Mouse (Mus musculus): ENCODE data around the gene Pigs. TPM values are rescaled to one million over a fixed set of nuclear protein-coding genes. Genes with fewer than 3 reads are reported as not detected.

Pigs gene
- 10 to 100 TPM; 58.2 to 58.3 TPM for total RNA-seq (2021)
- long read RNA-seq, experiment 1, transcript Pigs-201 (12 exons, 2,501 nt) = major isoform, 93 of 112 reads
- long read RNA-seq, experiment 1, partial matches to known transcripts = 15 of 112 reads
- long read RNA-seq, experiment 1, other reads (novel, unspliced or antisense) = 4 of 112 reads
- long read RNA-seq, experiment 2, transcript Pigs-201 (12 exons, 2,501 nt) = major isoform, 102 of 163 reads
- long read RNA-seq, experiment 2, partial matches to known transcripts = 53 of 163 reads
- long read RNA-seq, experiment 2, other reads (novel, unspliced or antisense) = 8 of 163 reads

DNA sequence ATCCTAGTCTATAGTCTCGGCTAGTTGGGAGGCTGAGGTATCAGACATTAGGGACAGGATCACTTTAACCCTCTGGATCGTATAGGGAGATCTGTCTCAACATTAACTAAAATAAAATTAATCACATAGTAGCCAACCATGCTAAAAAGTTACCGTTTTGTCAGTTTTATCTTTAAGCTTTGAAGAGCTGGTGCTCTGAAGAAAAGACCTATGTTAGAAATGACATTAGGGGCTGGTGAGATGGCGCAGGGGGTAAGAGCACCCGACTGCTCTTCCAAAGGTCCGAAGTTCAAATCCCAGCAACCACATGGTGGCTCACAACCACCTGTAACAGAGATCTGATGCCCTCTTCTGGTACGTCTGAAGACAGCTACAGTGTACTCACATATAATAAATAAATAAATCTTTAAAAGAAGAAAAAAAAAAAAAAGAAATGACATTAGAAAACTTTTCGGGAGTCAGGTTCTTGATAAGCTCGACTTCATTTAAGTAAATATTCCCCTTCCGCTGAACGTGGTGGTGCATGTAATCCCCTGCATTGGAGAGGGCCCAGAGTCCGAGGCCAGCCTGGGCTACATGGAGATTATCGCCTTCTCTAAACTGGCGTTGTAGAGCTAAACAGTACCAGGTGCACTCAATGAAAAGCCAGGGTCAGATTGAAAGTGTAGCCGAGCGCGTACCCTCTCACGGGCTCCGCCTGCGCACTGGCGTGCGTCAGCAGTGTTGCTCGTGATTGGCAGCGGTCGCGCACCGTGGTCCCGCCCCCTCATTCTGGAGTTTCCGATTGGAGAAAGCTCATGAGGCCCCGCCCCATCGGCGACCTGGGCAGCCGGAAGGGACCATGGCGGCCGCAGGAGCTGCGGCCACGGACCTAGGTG lies at the start of gene Pigs:
Gene Pigs (plus strand): TSS at position 782 of the 878 bp plus-strand sequence.
- DNase-seq (ENCODE audit: low spot score in 2 of 2) = peak; percentile 91 to 92

DNA sequence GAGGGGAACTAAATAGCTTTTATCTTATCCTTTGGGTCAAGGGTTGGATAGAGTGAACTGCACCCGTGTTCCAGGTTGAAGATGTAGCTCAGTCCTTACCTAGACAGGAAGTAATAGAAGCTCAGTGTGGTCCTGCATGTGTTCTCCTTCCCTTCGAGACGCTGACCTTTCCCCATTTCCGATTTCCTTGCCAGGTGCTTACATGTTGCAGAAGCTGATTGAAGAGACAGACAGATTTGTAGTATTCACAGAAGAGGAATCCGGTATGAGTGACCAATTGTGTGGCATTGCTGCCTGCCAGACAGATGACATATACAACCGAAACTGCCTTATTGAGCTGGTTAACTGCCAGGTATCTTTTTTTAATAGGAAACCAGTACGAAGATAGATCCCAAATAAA lies 49.4 kb upstream of the Pigs start:
- no peak for DNase-seq (ENCODE audit: low spot score in 2 of 2)

GRCm38 (mm10) chr11:78279586-78279985 lies 48.6 kb upstream of the Pigs start:
- DNase-seq (ENCODE audit: low spot score in 2 of 2) = no peak

- no peak for DNase-seq (ENCODE audit: low spot score in 2 of 2)
Observed at GRCm38 (mm10) chr11:78289146-78289763, 39.0 kb upstream of the Pigs start.

DNA sequence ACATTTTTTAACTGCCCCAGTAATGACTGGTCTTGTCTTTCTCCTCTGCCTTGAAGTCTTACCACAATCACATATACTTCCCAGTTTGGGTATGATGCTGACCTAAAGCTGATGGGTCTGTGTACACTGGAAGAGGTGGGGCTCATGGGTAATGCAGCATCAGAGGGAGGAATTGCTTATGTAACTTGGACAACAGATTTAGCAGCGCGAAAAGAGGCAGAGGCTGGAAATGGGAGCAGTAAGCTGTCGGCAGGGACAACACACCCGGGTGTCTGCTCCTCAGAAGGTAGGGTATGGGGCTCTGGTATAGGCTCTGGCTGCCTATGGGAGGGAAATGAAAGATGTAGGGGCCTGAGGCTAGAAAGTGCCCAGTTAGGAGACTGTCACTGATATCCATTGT lies 37.6 kb upstream of the Pigs start, which contains the start of gene BC030499:
Gene BC030499 (plus strand): TSS at position 188 of the 400 bp plus-strand sequence.
- DNase-seq (ENCODE audit: low spot score in 2 of 2) = no peak

DNA sequence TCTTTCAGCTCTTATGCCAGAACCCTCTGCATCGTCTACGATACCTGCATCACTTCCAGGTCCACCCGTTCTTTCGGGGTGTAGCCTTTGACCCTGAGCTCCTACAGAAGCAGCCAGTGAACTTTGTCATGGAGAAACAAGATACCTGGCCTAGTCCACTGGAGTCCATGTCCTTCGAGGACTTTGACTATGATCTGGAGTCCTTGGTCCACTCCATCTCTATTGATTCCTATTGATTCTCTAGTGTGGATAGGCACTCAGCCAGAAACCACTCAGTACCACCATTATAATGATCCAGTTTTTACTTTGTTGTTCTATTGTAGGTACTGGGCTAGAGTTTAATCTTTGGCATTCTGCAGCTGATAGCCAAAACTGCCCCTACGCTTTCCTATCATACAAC lies 33.6 kb upstream of the Pigs start:
- DNase-seq (ENCODE audit: low spot score in 2 of 2) = no peak

DNA sequence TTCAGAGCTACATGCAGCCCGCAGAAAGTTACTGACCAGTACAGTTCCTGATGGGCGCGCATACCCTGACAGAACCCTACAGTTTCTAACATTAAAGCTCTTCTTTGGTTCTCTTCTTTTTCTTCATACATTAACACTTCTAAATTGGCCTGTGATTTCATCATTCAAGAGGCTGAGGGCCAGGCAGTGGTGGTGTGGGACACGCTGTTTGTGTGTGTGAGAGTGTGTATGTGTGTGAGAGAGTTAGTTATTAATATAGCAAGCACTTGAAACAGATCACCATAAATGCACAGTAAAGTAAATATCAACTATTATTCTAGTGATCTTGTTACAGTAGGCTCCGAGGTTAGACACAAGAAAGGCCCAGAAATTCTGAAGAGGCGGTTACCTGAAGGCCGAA lies 27.3 kb upstream of the Pigs start:
- no peak for DNase-seq (ENCODE audit: low spot score in 2 of 2)

- peak; percentile 67 to 80 for DNase-seq (ENCODE audit: low spot score in 2 of 2)
Observed at GRCm38 (mm10) chr11:78301357-78302084, 26.7 kb upstream of the Pigs start, which contains the start of gene Spag5. Gene Spag5 (plus strand): TSS chr11:78301529.

DNA sequence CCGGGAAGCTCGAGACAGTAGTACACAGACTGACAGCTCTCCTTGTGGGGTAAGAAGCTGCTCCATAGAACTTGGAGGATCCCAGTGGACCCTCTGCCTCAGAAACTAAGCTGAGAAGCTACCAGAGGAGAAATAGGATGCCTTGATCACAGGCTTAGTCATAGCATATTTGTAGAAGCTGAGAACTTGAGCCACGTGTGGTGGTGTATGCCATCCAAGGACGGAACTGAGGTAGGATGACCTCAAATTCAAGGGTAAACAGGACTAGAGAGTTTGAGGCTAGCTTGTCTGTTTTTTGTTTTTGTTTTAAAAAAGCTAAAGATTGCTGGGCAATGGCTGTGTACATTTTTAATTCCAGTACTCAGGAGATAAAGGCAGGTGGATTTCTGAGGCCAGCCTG lies 22.9 kb upstream of the Pigs start:
- no peak for DNase-seq (ENCODE audit: low spot score in 2 of 2)

- no peak for DNase-seq (ENCODE audit: low spot score in 2 of 2)
Observed at GRCm38 (mm10) chr11:78310861-78311511, 17.2 kb upstream of the Pigs start.

DNA sequence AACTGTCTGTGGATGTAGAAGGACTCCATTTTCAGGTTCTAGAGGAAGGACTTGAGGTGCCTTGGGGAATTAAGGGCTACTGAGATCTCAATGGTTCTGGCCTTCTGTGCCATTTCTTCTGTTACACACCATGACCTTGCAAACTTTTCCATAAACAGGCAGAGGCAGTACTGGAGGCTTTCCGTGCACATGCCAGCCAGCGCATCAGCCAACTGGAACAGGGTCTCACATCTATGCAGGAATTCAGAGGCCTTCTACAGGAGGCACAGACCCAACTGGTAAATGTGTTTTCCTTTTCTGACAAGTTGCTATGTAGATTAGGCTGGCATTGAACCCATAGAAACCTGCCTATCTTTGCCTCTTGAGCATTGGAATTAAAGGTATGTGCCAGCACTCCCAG lies 14.6 kb upstream of the Pigs start:
- no peak for DNase-seq (ENCODE audit: low spot score in 2 of 2)

GRCm38 (mm10) chr11:78318411-78318810 lies 9.8 kb upstream of the Pigs start:
- DNase-seq (ENCODE audit: low spot score in 2 of 2) = no peak

- no peak for DNase-seq (ENCODE audit: low spot score in 2 of 2)
Observed at GRCm38 (mm10) chr11:78322076-78322831, 6.0 kb upstream of the Pigs start.

DNA sequence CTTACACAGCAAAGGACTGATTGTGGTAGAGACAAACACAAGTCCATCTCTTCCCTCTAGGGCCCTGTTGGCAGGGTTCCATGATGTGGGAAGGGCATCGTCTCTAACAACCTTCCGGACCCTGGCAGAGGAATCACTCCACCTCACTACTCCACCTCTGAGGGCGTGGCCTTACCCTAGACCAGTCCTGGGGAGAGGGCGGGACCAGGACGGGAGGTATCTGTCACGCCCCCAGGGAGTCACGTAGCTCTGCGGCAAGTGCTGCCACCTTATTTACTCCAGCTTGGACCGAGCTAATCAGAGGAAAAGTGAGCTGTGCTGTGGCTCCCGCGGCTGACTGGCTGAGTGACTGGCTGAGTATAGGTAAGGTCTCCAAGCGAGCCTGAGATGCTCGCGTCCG lies 5.4 kb upstream of the Pigs start, which contains the start of gene Aldoc:
Gene Aldoc (plus strand): TSS at position 109 of the 400 bp plus-strand sequence.
- peak in 1 of 2 experiments; percentile 67 for DNase-seq (ENCODE audit: low spot score in 2 of 2)

- no peak for DNase-seq (ENCODE audit: low spot score in 2 of 2)
Observed at GRCm38 (mm10) chr11:78324000-78324785, 4.0 kb upstream of the Pigs start.

DNA sequence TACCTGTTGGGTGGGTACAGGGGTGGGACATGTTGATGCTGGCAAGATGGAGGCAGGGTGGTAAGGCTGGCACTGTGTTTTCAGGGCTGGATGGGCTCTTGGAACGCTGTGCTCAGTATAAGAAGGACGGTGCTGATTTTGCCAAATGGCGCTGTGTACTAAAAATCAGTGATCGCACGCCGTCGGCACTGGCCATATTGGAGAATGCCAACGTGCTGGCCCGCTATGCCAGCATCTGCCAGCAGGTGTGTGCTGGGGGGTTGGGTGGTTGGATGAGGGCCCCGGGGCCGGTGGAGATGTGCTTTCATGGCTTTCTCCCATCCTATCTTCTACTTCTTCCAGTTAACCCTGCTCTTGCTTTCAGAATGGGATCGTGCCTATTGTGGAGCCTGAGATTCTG lies 3.2 kb upstream of the Pigs start:
- no peak for DNase-seq (ENCODE audit: low spot score in 2 of 2)

DNA sequence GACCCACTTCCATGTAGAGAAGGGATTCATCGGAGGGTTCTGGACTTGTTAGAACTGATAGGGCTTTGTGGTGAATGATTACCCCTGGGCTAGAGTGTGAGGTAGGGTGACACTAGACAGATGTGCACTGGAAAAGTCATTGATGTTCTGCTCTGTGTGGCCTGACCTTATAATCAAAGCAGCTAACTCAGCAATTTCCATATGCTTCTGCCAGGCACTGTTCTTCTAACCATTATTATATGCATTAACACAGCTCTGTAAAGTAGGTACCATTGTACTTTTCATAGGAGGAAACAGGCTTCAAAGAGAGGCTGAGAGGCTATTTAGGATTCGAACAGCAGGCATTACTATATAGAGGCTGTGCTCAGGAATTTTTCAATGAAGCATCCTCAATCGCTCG lies 1.0 kb upstream of the Pigs start:
- DNase-seq (ENCODE audit: low spot score in 2 of 2) = no peak

DNA sequence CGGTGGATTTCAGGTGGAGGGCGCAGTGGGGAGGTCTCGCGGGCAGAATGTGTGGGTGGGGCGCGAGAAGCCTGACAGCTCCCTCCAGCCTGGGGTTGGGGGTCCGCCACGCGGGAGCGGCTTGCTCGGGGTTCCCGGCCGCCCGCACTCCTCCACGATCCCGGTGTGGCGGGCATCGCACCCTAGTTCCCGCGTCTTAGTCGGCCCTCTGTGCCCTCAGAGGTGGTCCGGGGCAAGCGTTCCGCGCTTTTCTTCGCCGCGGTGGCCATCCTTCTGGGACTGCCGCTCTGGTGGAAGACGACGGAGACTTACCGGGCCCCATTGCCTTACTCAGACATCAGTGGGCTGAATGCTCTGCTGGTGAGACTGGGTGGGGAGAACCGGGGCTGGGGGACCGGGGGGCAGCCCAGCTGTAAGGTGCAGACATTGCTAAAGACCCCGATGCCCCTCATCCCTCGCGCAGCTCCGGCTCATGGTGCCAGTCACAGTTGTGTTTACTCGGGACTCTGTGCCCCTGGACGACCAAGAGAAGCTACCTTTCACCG lies 369 bp downstream of the Pigs start:
- no peak for DNase-seq (ENCODE audit: low spot score in 2 of 2)

GRCm38 (mm10) chr11:78332676-78333075 lies 4.5 kb downstream of the Pigs start:
- DNase-seq (ENCODE audit: low spot score in 2 of 2) = no peak
